Mouse (Mus musculus) midbrain, embryonic 15.5 days (tissue): ENCODE data around the gene Asxl2. TPM values are rescaled to one million over a fixed set of nuclear protein-coding genes. Genes with fewer than 3 reads are reported as not detected.

ENCODE experiments used
- ATAC-seq: fragments of 200-750 bp; cut with Nextera tagmentation; replicated peaks from 2 replicates; pipeline ENCODE4 v1.8.0; 2017; ENCODE audit warnings: moderate TSS enrichment
- H3K27ac ChIP-seq: fragments of 300-500 bp; sonication (generic); 2 replicates; pipeline ENCODE4 v1.5.1; 2015; ENCODE audit warnings: mild to moderate bottlenecking, inconsistent platforms
- H3K27me3 ChIP-seq: fragments of 300-500 bp; sonication (generic); replicated peaks from 2 replicates; pipeline ENCODE4 v1.6.1; 2015; ENCODE audit warnings: inconsistent platforms
- H3K36me3 ChIP-seq: fragments of 300-500 bp; sonication (generic); replicated peaks from 2 replicates; pipeline ENCODE4 v1.6.1; 2015; ENCODE audit warnings: inconsistent platforms
- H3K4me1 ChIP-seq: fragments of 300-500 bp; sonication (generic); 2 replicates; pipeline ENCODE4 v1.6.1; 2015; ENCODE audit warnings: inconsistent platforms
- H3K4me2 ChIP-seq: fragments of 300-500 bp; sonication (generic); 2 replicates; pipeline ENCODE4 v1.6.1; 2015; ENCODE audit warnings: inconsistent platforms, mild to moderate bottlenecking, moderate library complexity
- H3K4me3 ChIP-seq: fragments of 300-500 bp; sonication (generic); 2 replicates; pipeline ENCODE4 v1.5.1; 2015; ENCODE audit warnings: mild to moderate bottlenecking, inconsistent platforms
- H3K9ac ChIP-seq: fragments of 300-500 bp; sonication (generic); 2 replicates; pipeline ENCODE4 v1.6.1; 2015; ENCODE audit warnings: mild to moderate bottlenecking, inconsistent platforms
- H3K9me3 ChIP-seq: fragments of 300-500 bp; sonication (generic); 2 replicates; pipeline ENCODE4 v1.6.1; 2016; ENCODE audit warnings: inconsistent platforms
- WGBS: fragments of 180-500 bp; shearing (Covaris S2); methylation state at CpG from one replicate; pipeline ENCODE4 v1.1.7; 2015; ENCODE audit warnings: mixed read lengths; 5-methylcytosine and 5-hydroxymethylcytosine counted together
- polyA plus RNA-seq: library from polyadenylated mRNA; unstranded; fragments of >200 nt; fragmentation: Nextera tagmentation; extraction: Ambion mirVana; gene quantifications from 2 replicates; pipeline ENCODE4 v1.2.1, GENCODE M21; 2015

Asxl2 gene
- polyA plus RNA-seq, result 13.9 and 16.8 TPM in 2 replicates

GRCm38 (mm10) chr12:3426530-3427034 lies at the start of gene Asxl2:
Gene Asxl2, plus strand, starts transcription at chr12:3426857.
- Histone ChIP-seq H3K27ac (peak within 1 kb of the TSS; percentile 96), H3K36me3 (no peaks in the 10 kb centered on the region), H3K9ac (peak within 1 kb of the TSS; percentile 84), H3K4me2 (peak within 1 kb of the TSS; percentile 64), H3K4me1 (peaks cover 25% of the 10 kb centered on the region), H3K9me3 (no peaks in the 10 kb centered on the region), H3K4me3 (peak within 1 kb of the TSS; percentile 100), H3K27me3 (no peaks in the 10 kb centered on the region)
- WGBS, result under 1% methylated on average over 53 of the region's 53 CpGs
- ATAC-seq, result peak; percentile 95

- Histone ChIP-seq H3K4me2 (no peak overlapping the region), H3K27ac (no peak overlapping the region), H3K27me3 (no peaks in the 10 kb centered on the region), H3K9me3 (no peaks in the 10 kb centered on the region), H3K9ac (no peak overlapping the region), H3K4me3 (no peak overlapping the region), H3K4me1 (peaks cover 23% of the 10 kb centered on the region), H3K36me3 (peaks cover 33% of the 10 kb centered on the region)
- no peak for ATAC-seq
- WGBS, result 25% methylated on average over 3 of the region's 3 CpGs
Measured at GRCm38 (mm10) chr12:3377190-3377589, 49.5 kb upstream of the Asxl2 start.

GRCm38 (mm10) chr12:3377755-3378154 lies 48.9 kb upstream of the Asxl2 start:
- Histone ChIP-seq H3K4me2 (no peak overlapping the region), H3K4me3 (no peak overlapping the region), H3K9me3 (no peaks in the 10 kb centered on the region), H3K27me3 (no peaks in the 10 kb centered on the region), H3K9ac (no peak overlapping the region), H3K4me1 (peaks cover 17% of the 10 kb centered on the region), H3K27ac (no peak overlapping the region), H3K36me3 (peaks cover 38% of the 10 kb centered on the region)
- 81% methylated on average over 5 of the region's 5 CpGs for WGBS
- ATAC-seq, result no peak

- Histone ChIP-seq H3K27ac (peak overlapping the region; percentile 26; the same call in 1 of the 2 replicates), H3K4me2 (no peak overlapping the region), H3K4me1 (peaks cover 13% of the 10 kb centered on the region), H3K27me3 (no peaks in the 10 kb centered on the region), H3K9me3 (no peaks in the 10 kb centered on the region), H3K9ac (no peak overlapping the region), H3K4me3 (no peak overlapping the region), H3K36me3 (peaks cover 54% of the 10 kb centered on the region)
- no peak for ATAC-seq
- WGBS, result 90% methylated on average over 1 of the region's 1 CpGs
Measured at GRCm38 (mm10) chr12:3384860-3385259, 41.8 kb upstream of the Asxl2 start.

GRCm38 (mm10) chr12:3385271-3385670 lies 41.4 kb upstream of the Asxl2 start:
- H3K36me3 ChIP-seq, result peaks cover 55% of the 10 kb centered on the region
- peaks cover 13% of the 10 kb centered on the region for H3K4me1 ChIP-seq
- no peak overlapping the region for H3K4me2 ChIP-seq
- no peak for ATAC-seq
- 81% methylated on average over 6 of the region's 6 CpGs for WGBS
- no peaks in the 10 kb centered on the region for H3K9me3 ChIP-seq
- H3K27ac ChIP-seq, result peak overlapping the region; percentile 26; the same call in 1 of the 2 replicates
- no peaks in the 10 kb centered on the region for H3K27me3 ChIP-seq
- no peak overlapping the region for H3K4me3 ChIP-seq
- no peak overlapping the region for H3K9ac ChIP-seq

GRCm38 (mm10) chr12:3385940-3386339 lies 40.7 kb upstream of the Asxl2 start:
- Histone ChIP-seq H3K4me3 (no peak overlapping the region), H3K9ac (no peak overlapping the region), H3K27me3 (no peaks in the 10 kb centered on the region), H3K27ac (peak overlapping the region; percentile 51), H3K36me3 (peaks cover 51% of the 10 kb centered on the region), H3K9me3 (no peaks in the 10 kb centered on the region), H3K4me2 (no peak overlapping the region), H3K4me1 (peaks cover 13% of the 10 kb centered on the region)
- WGBS, result 50% methylated on average over 10 of the region's 10 CpGs
- ATAC-seq, result no peak; the same call in 1 of the 2 replicates

GRCm38 (mm10) chr12:3387891-3388290 lies 38.8 kb upstream of the Asxl2 start:
- Histone ChIP-seq H3K36me3 (peaks cover 37% of the 10 kb centered on the region), H3K27me3 (no peaks in the 10 kb centered on the region), H3K27ac (no peak overlapping the region), H3K4me3 (no peak overlapping the region), H3K4me1 (peaks cover 13% of the 10 kb centered on the region), H3K9me3 (no peaks in the 10 kb centered on the region), H3K9ac (no peak overlapping the region), H3K4me2 (no peak overlapping the region)
- no peak for ATAC-seq
- WGBS, result 93% methylated on average over 16 of the region's 16 CpGs

GRCm38 (mm10) chr12:3389394-3389793 lies 37.3 kb upstream of the Asxl2 start:
- no peak overlapping the region for H3K9ac ChIP-seq
- no peaks in the 10 kb centered on the region for H3K27me3 ChIP-seq
- no peak for ATAC-seq
- H3K4me1 ChIP-seq, result peaks cover 13% of the 10 kb centered on the region
- no peak overlapping the region for H3K4me3 ChIP-seq
- H3K36me3 ChIP-seq, result peaks cover 47% of the 10 kb centered on the region
- WGBS, result 94% methylated on average over 12 of the region's 12 CpGs
- no peak overlapping the region for H3K4me2 ChIP-seq
- H3K27ac ChIP-seq, result no peak overlapping the region
- no peaks in the 10 kb centered on the region for H3K9me3 ChIP-seq

GRCm38 (mm10) chr12:3390071-3390470 lies 36.6 kb upstream of the Asxl2 start:
- peaks cover 10% of the 10 kb centered on the region for H3K4me1 ChIP-seq
- H3K36me3 ChIP-seq, result peaks cover 53% of the 10 kb centered on the region
- 88% methylated on average over 2 of the region's 2 CpGs for WGBS
- no peak overlapping the region for H3K4me3 ChIP-seq
- H3K9me3 ChIP-seq, result no peaks in the 10 kb centered on the region
- no peak overlapping the region for H3K27ac ChIP-seq
- no peak overlapping the region for H3K4me2 ChIP-seq
- H3K27me3 ChIP-seq, result no peaks in the 10 kb centered on the region
- ATAC-seq, result no peak
- no peak overlapping the region for H3K9ac ChIP-seq

GRCm38 (mm10) chr12:3390577-3391262 lies 35.9 kb upstream of the Asxl2 start:
- WGBS, result 31% methylated on average over 12 of the region's 12 CpGs
- Histone ChIP-seq H3K27ac (no peak overlapping the region), H3K36me3 (peaks cover 52% of the 10 kb centered on the region), H3K27me3 (no peaks in the 10 kb centered on the region), H3K4me2 (no peak overlapping the region), H3K4me1 (peaks cover 6% of the 10 kb centered on the region; the same call in 1 of the 2 replicates), H3K9ac (no peak overlapping the region), H3K4me3 (no peak overlapping the region), H3K9me3 (no peaks in the 10 kb centered on the region)
- peak; percentile 64 for ATAC-seq

GRCm38 (mm10) chr12:3391276-3391675 lies 35.4 kb upstream of the Asxl2 start:
- no peak overlapping the region for H3K4me3 ChIP-seq
- no peak for ATAC-seq
- H3K9ac ChIP-seq, result no peak overlapping the region
- H3K4me1 ChIP-seq, result 0 out of 2 replicates have a peak, but pooled peaks cover under 1% of the 10 kb centered on the region
- H3K27me3 ChIP-seq, result no peaks in the 10 kb centered on the region
- no peak overlapping the region for H3K4me2 ChIP-seq
- WGBS, result 87% methylated on average over 1 of the region's 1 CpGs
- H3K36me3 ChIP-seq, result peaks cover 47% of the 10 kb centered on the region
- no peaks in the 10 kb centered on the region for H3K9me3 ChIP-seq
- H3K27ac ChIP-seq, result no peak overlapping the region

GRCm38 (mm10) chr12:3393140-3393539 lies 33.5 kb upstream of the Asxl2 start:
- Histone ChIP-seq H3K9ac (no peak overlapping the region), H3K36me3 (peaks cover 45% of the 10 kb centered on the region), H3K9me3 (no peaks in the 10 kb centered on the region), H3K4me3 (no peak overlapping the region), H3K27me3 (no peaks in the 10 kb centered on the region), H3K4me2 (no peak overlapping the region), H3K27ac (no peak overlapping the region), H3K4me1 (no peaks in the 10 kb centered on the region)
- ATAC-seq, result no peak
- WGBS, result 77% methylated on average over 4 of the region's 4 CpGs

GRCm38 (mm10) chr12:3396931-3397330 lies 29.7 kb upstream of the Asxl2 start:
- Histone ChIP-seq H3K4me1 (no peaks in the 10 kb centered on the region), H3K9me3 (no peaks in the 10 kb centered on the region), H3K4me3 (no peak overlapping the region), H3K4me2 (no peak overlapping the region), H3K27ac (no peak overlapping the region), H3K27me3 (no peaks in the 10 kb centered on the region), H3K36me3 (peaks cover 42% of the 10 kb centered on the region), H3K9ac (no peak overlapping the region)
- no peak for ATAC-seq
- 93% methylated on average over 8 of the region's 8 CpGs for WGBS
